Mouse (Mus musculus) liver, adult (tissue): Measurements from ENCODE around the gene Abhd10.

Experiments used
- GATA4 ChIP-seq: IDR thresholded peaks from 2 replicates; pipeline ENCODE4 v1.6.1; 2014; ENCODE audit warnings: mild to moderate bottlenecking, low read length; ENCODE audit not compliant: insufficient replicate concordance

Gene Abhd10

GRCm38 (mm10) chr16:45757421-45758078 is 14.8 kb upstream of the Abhd10 start:
- peak; percentile 74; the same call in 1 of the 2 replicates for TF ChIP-seq GATA4

DNA sequence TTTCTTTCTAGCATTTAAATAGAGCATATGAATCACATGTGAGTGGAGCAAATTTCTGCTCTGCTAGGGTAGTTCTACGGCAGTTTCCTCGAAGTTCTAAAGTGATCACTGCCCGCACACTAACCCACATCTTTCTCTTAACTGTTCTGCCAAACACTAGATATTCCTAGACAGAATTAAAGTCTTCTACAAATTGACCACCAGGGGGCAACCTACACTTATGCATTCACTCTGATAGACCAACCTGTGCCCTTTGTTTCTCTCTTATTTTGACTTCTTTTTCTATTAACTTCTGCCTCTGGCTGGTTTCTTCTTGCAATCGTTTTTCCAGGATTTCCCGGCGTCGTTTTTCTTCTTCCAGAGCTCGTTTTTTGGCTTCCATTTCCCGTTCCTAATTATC is 14.1 kb upstream of the Abhd10 start:
- no peak for TF ChIP-seq GATA4

DNA sequence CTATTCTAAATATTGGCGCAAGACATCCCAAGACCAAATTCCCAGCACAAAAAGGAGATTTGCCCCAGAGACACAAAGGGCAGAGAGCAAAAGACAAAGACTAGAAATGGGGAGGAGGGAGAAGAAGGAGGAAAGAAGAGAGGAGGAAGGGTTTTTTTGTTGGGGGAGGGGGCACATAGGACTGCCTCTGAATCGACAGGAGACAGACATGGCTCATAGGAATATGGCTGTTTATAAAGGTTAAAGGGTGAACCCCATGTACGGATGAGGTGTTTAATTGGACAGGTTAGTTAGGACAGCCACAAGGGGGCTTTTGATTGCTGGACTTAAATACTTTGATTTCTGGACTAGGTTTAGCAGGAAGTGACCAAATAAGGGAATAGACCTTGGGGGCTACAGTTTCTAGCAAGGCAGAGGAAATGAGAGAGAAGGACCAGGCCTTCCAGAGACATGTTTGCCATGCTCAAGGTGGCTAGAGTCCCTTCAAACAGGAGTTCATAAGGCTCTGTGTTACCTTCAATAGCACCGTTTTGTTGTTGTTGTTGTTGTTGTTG is 913 bp upstream of the Abhd10 start:
- TF ChIP-seq GATA4: no peak

GRCm38 (mm10) chr16:45737880-45738279 is 4.9 kb downstream of the Abhd10 start:
- TF ChIP-seq GATA4: no peak

GRCm38 (mm10) chr16:45736724-45737123 is 6.0 kb downstream of the Abhd10 start:
- no peak for TF ChIP-seq GATA4

DNA sequence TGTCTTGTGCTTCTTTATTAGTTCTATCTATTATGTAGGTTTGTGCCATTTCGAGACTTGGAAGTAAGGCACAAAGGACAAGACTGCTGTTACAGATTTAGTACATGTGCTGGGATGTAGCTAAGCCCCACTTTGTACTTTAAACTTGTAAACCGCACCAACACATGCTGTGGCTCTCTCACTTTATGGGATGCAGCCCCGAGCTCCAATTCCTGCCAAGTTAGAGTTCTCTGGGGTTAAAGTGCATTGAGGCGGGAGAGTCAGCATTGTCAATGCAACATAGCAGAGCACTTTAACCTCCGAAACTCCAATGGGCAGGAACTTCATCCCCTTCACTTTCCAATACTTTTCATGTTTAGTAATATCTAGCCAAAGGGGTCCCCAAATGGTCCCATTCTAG is 13.6 kb downstream of the Abhd10 start:
- no peak for TF ChIP-seq GATA4

DNA sequence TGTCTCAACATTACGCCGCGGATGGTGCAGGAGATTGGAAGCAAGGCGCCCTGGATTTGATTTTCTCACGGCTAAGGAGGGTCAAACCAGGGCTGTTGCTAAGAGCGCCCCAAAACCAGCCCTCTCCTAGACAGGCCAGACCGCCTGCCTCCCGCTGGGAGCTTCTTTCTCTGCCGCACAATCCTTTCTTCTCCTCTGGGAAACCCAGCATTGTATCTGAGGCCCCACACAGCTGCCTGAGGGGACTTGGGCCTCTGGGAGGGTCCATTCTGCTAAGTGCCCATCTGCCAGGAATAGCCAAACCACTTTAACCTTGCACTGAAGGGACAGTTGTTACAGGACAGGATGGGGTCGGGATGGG is 18.0 kb downstream of the Abhd10 start:
- TF ChIP-seq GATA4: no peak

DNA sequence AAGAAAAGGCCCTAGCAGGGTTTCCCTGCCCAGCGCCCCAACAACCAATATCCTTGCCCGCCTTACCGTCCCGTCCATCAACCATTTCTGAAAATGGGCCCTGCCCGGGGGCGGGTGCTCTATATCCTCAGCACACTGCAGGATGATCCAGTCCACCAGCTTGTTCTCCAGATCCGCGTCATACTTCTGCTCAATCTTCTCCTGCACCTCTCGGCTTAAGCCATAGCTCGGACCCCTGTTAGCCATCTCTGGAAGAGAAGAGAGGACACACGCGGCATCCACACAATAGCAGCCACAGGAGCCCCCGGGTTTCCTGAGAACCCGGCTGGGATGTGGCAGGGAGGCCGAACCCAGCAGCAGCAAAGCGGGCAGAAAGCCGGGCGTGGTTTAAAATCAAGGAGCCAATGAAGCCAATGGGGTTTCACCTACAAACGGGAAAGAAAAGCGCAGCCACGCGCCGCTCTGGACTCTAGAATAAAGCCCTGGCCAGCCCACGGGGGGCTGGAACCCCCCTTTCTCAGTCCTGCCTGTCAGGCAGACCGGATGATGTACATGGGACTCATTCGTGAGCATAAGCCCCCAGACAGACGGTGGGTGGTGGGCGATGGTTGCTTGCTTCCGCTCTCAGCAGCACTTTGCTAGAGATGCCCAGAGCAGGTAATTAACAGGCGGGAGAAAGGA is 18.6 kb downstream of the Abhd10 start, which contains the start of gene Tagln3:
Tagln3 (minus strand) TSS at position 548 of the 681 bp plus-strand sequence.
- no peak for TF ChIP-seq GATA4

- no peak for TF ChIP-seq GATA4
Observed at GRCm38 (mm10) chr16:45723172-45723901, 19.4 kb downstream of the Abhd10 start.

DNA sequence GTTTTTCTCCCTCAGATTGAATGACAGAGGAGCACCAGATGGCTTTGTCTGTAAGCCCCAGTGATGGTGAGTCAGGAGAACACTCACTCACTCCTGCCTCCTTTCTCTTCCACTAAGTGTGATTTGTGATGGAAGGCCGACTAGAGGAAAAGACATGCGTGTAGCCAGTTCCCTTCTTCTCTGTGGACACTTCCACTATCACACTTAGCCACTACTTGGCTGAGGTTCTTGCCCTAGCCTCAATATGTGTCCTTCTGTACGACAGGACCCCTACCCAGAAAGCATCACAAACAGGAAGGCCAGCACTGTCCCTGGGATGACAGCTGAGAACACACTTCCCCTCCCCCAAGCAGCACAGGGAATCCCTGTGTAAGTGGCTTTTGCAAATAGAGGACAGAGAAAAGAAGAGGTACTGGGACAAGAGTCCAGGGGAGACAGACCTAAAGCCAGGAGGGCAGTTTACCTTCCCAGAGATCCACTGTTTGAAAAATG is 20.2 kb downstream of the Abhd10 start:
- TF ChIP-seq GATA4: no peak

GRCm38 (mm10) chr16:45720022-45720630 is 22.6 kb downstream of the Abhd10 start:
- no peak for TF ChIP-seq GATA4

- no peak for TF ChIP-seq GATA4
Observed at GRCm38 (mm10) chr16:45718296-45718695, 24.5 kb downstream of the Abhd10 start.

- TF ChIP-seq GATA4: no peak
Observed at GRCm38 (mm10) chr16:45714489-45715150, 28.1 kb downstream of the Abhd10 start.

GRCm38 (mm10) chr16:45713878-45714277 is 28.9 kb downstream of the Abhd10 start:
- TF ChIP-seq GATA4: no peak

DNA sequence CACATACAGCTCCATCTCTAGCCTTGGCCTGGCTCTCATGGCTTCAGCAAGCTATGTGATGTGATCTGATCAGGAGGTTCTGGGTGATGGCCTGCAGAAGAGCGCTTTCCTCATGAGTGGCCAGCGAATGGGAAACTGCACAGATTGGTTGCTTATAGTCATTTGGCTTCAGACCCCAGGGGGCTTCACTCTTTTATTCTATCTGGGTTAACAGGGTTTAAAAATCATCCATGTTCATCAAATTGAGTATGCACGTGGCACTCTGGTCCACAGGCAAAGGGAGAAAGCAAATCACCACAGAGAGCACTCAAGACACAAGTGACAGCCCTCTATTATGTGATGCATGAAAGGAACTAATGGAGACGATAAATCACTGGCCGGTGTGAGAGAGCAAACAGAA is 29.5 kb downstream of the Abhd10 start:
- TF ChIP-seq GATA4: no peak
